Mouse (Mus musculus): ENCODE measurements around the gene Dennd2d.

Dennd2d gene

GRCm38 (mm10) chr3:106482281-106483081 lies at the start of gene Dennd2d:
Gene Dennd2d (plus strand): TSS chr3:106482405.
- DNase-seq: peak; percentile 10 to 17

GRCm38 (mm10) chr3:106448571-106448970 lies 33.6 kb upstream of the Dennd2d start:
- DNase-seq: peak; percentile 16 to 56

GRCm38 (mm10) chr3:106448995-106449394 lies 33.2 kb upstream of the Dennd2d start:
- DNase-seq: no peak

GRCm38 (mm10) chr3:106449567-106449966 lies 32.6 kb upstream of the Dennd2d start:
- no peak for DNase-seq

- DNase-seq: no peak
Measured at GRCm38 (mm10) chr3:106452616-106453015, 29.6 kb upstream of the Dennd2d start.

GRCm38 (mm10) chr3:106457298-106457869 lies 24.8 kb upstream of the Dennd2d start:
- no peak for DNase-seq

GRCm38 (mm10) chr3:106462059-106462470 lies 20.1 kb upstream of the Dennd2d start:
- DNase-seq: no peak

GRCm38 (mm10) chr3:106462493-106462892 lies 19.7 kb upstream of the Dennd2d start:
- DNase-seq: no peak

- DNase-seq: no peak
Measured at GRCm38 (mm10) chr3:106464750-106465149, 17.5 kb upstream of the Dennd2d start.

GRCm38 (mm10) chr3:106474210-106474609 lies 8.0 kb upstream of the Dennd2d start:
- DNase-seq: no peak

- no peak for DNase-seq
Measured at GRCm38 (mm10) chr3:106476863-106477262, 5.3 kb upstream of the Dennd2d start.

- DNase-seq: no peak
Measured at GRCm38 (mm10) chr3:106483297-106483696, 1.1 kb downstream of the Dennd2d start.

GRCm38 (mm10) chr3:106483796-106484405 lies 1.7 kb downstream of the Dennd2d start:
- DNase-seq: no peak

GRCm38 (mm10) chr3:106484861-106485260 lies 2.7 kb downstream of the Dennd2d start:
- DNase-seq: no peak

GRCm38 (mm10) chr3:106485810-106486209 lies 3.6 kb downstream of the Dennd2d start:
- DNase-seq: no peak

GRCm38 (mm10) chr3:106487551-106487950 lies 5.3 kb downstream of the Dennd2d start:
- no peak for DNase-seq

- DNase-seq: no peak
Measured at GRCm38 (mm10) chr3:106490239-106490638, 8.0 kb downstream of the Dennd2d start.

GRCm38 (mm10) chr3:106492723-106493122 lies 10.5 kb downstream of the Dennd2d start:
- no peak for DNase-seq

GRCm38 (mm10) chr3:106493202-106493601 lies 11.0 kb downstream of the Dennd2d start:
- no peak for DNase-seq

- DNase-seq: no peak
Measured at GRCm38 (mm10) chr3:106493882-106494281, 11.7 kb downstream of the Dennd2d start.

- DNase-seq: peak in 1 of 2 experiments; percentile 13
Measured at GRCm38 (mm10) chr3:106494417-106494950, 12.3 kb downstream of the Dennd2d start.

- DNase-seq: no peak
Measured at GRCm38 (mm10) chr3:106495346-106496044, 13.3 kb downstream of the Dennd2d start.
